Mouse (Mus musculus): ENCODE results near the gene Ubqln4.

Gene Ubqln4

GRCm38 (mm10) chr3:88553525-88553879 lies at the start of gene Ubqln4:
TSS of gene Ubqln4 (plus strand) at chr3:88553758.
- DNase-seq (ENCODE audit: low read depth): peak; percentile 79

GRCm38 (mm10) chr3:88503881-88504746 lies 49.4 kb upstream of the Ubqln4 start:
- DNase-seq (ENCODE audit: low read depth): no peak

- DNase-seq (ENCODE audit: low read depth): no peak
These were observed 48.5 kb upstream of the Ubqln4 start for GRCm38 (mm10) chr3:88505081-88505480.

DNA sequence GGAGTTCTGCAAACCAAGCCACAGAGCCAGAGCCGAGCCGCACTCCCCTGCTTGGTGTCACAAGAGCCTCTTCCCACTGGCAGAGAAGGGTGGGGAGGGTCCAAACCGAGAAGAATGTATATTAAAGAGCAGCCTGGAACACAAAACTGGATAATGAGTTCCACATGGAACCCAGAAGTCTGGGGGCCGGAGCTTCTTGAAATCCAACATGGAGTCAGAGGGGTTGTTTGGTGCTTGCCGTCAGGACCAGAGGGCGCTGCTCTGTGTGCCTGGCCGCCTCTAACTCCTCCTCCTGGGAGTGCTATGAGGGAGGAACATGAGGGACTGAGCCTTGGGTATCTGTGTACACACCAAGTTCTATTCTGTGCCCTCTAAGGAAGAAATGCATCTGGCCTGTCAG lies 47.8 kb upstream of the Ubqln4 start:
- no peak for DNase-seq (ENCODE audit: low read depth)

DNA sequence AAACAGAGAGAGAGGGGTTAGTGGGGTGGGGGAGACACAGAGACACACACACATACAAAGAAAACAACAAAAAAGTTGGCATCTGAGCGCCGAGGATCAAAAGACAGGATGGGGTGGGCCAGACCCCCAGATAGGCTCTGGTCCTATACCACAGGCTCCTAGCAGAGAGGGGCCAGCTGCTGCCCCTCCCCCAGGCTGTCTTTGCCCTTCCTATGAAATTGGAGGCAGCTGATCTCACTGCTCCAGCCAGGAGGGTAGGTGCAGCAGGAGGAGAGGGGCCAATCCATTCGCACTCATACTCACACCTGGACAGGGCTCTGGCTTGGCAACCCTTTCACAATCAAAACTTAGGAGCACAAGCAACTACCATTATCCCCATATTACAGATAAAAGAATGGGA lies 44.3 kb upstream of the Ubqln4 start:
- DNase-seq (ENCODE audit: low read depth): no peak

DNA sequence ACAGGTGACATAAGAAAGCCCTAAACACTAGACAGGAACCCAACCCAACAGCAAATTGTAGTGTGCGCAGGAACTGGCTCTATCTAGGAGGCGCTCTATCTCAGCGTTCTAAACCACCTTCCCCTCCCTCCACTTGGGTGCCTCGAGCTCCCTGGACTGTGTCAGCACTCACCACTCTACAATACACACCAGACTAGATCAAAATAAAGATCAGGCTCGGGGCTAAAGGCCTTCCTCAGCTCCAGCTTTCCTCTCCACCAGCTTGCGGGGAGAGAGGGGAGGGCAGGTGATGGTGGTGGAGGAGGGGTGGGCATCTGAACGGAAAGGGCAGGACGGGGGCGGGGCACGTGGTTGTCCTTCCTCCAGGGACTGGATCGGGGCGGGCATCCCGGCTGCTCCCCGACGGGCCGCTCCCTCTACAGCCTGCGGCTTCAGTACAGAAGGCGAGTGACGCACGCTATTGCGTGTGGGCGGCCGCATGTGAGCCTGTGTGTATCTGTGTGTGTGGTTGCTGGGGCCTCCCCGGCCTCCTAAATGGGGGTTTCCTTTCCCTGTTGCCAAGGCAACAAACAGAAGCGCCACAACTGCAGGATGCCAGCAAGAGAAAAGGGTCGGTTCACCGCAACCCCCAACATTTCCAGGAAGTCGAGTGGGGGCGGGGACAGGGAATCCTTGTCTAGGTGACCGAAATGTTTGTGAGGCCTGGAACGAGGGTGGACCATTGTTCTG lies 43.7 kb upstream of the Ubqln4 start, which contains the start of gene Lmna:
Gene Lmna (minus strand): TSS at position 265 of the 729 bp plus-strand sequence.
- peak; percentile 99 for DNase-seq (ENCODE audit: low read depth)

- no peak for DNase-seq (ENCODE audit: low read depth)
These were observed 42.9 kb upstream of the Ubqln4 start for GRCm38 (mm10) chr3:88510421-88511289.

GRCm38 (mm10) chr3:88511559-88511958 lies 42.0 kb upstream of the Ubqln4 start:
- no peak for DNase-seq (ENCODE audit: low read depth)

DNA sequence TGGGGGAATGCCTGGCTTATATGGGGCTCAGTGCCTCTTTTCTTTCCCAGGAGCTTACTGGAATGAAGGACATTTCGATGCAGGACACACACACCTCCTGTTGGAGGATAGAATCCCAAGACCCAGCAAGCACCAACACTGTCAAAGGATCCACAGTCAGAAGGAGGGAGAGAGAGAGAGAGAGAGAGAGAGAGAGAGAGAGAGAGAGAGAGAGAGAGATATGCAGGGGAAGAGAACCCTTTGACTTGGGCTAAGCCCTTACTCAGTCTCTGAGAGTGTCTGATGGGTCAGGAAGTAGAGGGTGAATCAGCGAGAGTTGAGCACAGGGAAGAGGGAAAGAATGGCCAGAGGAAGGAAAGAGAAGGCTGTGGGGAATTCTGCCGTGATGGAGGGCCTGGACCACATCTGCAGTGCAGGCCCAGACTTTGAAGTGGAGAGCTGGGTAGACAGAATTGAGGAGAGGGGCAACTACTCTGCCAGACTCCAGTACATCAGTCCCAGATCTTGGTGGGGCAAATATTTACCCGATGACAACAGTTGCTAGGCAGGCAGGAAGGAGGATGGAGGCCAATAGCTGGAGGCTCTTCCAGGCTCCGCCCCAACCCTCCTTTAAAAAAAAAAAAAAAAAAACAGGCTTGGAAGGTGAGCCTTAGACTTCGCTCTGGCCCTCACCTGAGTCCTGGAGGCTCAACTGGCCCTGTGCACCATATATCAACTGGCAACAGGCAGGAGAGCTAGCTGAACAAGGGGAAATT lies 41.2 kb upstream of the Ubqln4 start:
- no peak for DNase-seq (ENCODE audit: low read depth)

GRCm38 (mm10) chr3:88512896-88513545 lies 40.5 kb upstream of the Ubqln4 start:
- DNase-seq (ENCODE audit: low read depth): no peak

GRCm38 (mm10) chr3:88513546-88514115 lies 39.9 kb upstream of the Ubqln4 start:
- DNase-seq (ENCODE audit: low read depth): no peak

DNA sequence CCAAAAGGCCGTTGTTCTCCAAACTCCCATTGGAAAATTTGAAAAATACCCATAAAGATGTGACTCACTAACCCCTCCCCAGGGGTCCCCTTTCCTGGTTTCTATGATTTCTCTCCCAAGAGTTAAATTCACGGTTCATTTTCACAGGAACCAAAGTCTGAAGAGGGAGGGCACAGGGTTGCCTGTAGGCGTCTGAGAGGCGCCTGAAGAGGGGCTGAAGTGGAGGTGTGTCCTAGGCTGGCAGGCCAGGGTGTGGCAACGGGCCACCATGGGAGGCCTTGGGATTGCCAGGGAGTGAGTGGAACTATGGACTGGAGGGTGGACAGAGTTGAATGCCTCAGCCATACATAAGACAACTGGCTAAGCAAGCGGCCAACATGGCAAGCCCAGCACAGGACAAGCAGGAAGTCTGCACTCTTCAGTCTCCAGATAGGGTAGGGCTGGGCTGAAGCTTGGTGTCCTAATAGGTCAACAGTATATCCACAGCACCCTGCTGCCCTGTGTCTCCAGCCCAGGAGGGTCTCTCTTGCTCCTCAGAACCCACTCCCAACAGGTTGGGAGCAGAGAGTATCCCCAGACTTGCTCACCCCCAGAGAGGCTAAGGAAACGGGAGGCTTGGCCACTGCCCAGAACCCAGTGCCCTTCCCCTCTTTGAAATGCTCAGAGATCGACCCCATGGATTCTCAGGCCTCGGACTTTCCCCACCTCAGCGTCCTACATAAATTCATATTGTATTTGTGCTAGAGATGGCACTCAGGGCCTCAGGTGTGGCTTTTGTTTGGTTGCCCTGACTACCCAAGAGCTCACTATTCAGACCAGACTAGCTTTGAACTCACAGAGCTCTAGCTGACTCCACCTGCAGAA lies 39.1 kb upstream of the Ubqln4 start:
- no peak for DNase-seq (ENCODE audit: low read depth)

DNA sequence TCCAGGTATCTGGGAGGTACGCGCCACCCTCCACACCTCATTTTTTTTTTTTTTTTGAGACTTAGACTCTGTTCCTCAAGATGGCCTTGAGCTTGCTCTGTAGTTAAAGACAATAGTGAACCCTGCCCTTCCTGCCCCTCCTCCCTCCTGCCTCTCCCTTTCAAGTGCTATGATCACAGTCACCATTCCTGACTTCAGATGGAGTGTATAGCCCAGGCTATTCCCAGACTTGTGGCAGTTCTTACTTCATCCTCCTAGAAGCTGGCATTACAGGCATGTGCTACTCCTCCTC lies 38.5 kb upstream of the Ubqln4 start:
- no peak for DNase-seq (ENCODE audit: low read depth)

GRCm38 (mm10) chr3:88516407-88516806 lies 37.2 kb upstream of the Ubqln4 start:
- DNase-seq (ENCODE audit: low read depth): no peak

GRCm38 (mm10) chr3:88518411-88518810 lies 35.1 kb upstream of the Ubqln4 start:
- DNase-seq (ENCODE audit: low read depth): no peak

DNA sequence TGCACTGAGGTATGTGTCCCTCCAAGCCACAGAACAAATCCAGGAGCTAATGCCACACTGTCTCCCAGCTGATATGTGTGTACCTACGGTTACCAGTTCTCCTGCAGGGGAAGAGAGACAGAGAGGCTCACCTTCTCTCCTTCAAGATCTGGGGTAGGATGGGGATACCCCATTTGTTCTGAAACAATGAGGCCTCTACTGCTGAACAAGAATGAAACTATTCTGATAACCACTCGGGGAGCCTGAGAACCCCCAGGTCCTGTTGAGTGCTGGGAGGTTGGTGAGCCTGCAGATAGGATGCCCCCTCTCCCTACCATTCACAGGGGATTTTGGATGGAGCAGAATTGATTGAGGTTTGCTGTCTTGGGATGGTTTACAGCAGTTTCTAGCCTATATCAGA lies 33.5 kb upstream of the Ubqln4 start:
- no peak for DNase-seq (ENCODE audit: low read depth)

DNA sequence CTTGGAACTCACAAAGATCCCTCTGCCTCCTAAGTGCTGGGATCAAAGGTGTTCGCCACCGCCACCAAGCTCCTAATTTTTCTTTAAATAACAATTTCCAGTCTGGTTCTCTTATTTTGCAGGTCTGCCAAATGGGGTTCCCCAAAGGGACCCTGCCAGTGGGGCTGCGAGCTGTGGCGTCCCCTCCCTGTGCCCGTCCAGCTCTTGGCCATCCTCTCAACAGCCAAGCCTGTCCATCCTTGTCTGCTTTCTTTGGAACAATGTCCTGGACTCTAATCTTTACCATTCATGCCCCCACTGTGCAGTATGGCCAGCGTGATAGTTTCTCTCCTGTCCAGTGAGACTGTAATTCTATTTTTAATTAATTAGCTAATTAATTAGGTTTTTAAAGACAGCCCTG lies 32.4 kb upstream of the Ubqln4 start:
- no peak for DNase-seq (ENCODE audit: low read depth)

- peak; percentile 94 for DNase-seq (ENCODE audit: low read depth)
These were observed 31.7 kb upstream of the Ubqln4 start for GRCm38 (mm10) chr3:88521803-88522331.

DNA sequence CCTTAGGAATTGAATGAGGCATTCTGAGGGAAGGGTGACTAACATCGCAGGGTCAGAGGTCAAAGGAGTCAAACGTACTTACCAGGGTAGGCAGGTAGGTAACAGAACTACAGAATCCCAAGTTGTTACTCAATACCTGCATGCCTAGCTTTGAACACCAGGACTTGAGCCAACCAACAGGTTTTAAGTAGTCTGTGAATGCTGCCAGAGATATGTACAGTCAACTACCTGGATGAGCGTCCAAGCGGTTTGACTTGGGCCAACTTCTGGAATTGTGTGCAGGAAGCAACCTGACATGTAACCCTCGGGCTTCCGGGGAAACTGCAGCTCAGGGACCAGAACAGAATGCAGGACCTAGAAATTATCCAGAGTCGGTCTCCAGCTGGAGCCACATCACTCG lies 30.5 kb upstream of the Ubqln4 start:
- no peak for DNase-seq (ENCODE audit: low read depth)

GRCm38 (mm10) chr3:88525021-88525420 lies 28.5 kb upstream of the Ubqln4 start:
- DNase-seq (ENCODE audit: low read depth): no peak
